Mouse (Mus musculus) neutrophil, adult 5-6 weeks (primary cell): ENCODE measurements at regions not wholly inside any gene's neighbourhood (a gene's known extent, or its start where the extent isn't known, plus 50 kb on each side); places are given as distances from the start of the nearest gene placed in this dataset.

Experiments
- ATAC-seq: fragments of 151-379, 151-347 bp; 2 replicates; pipeline ENCODE4 v1.8.0; 2017; ENCODE audit warnings: mild to moderate bottlenecking, moderate TSS enrichment; ENCODE audit not compliant: insufficient number of reproducible peaks, poor library complexity, low FRiP score, severe bottlenecking; ENCODE audit errors: extremely low read depth

DNA sequence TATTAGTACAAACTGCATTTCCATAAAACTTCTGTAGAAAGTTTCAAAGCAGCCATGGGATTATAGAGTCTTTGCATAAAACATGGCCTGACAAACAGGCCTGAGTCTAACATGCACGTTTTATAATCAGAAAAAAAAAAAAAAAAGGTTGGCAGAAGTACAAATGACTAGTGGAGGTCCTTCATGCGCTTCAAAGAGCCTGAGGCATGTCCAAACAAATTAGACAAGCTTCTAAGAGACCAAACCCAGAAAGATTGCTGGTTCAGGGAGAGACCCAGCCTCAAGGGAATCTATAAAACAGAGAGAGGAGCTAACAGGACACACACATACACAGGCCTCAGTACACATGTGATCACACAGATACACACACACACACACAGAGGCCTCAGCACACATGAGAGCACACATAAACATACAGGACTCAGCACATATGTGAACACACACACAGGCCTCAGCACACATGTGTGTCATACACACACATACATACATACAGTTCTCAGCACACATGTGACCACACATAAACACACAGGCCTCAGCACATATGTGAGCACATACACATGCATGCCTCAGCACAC lies 57.0 kb upstream of the Gnaq start:
- ATAC-seq = no peak

DNA sequence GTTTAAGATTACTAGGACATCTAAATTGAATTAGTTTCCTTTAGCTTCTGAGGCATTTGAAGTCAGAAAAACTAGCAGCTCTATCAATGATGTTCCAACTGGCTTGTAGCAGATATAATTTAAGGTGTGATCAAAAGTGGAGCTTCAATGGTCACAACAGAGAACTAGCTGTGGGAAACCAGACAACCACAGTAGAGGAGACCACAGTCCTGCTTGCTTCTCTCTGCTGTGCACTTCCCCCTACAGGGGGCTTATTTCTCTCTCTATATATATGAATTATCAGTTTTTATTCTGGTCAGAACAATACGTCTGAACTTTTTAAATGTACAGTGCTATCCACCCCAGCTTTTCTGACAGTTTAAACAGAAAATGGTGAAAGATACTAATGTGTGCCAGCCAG lies 57.6 kb upstream of the Gnaq start:
- no peak for ATAC-seq

DNA sequence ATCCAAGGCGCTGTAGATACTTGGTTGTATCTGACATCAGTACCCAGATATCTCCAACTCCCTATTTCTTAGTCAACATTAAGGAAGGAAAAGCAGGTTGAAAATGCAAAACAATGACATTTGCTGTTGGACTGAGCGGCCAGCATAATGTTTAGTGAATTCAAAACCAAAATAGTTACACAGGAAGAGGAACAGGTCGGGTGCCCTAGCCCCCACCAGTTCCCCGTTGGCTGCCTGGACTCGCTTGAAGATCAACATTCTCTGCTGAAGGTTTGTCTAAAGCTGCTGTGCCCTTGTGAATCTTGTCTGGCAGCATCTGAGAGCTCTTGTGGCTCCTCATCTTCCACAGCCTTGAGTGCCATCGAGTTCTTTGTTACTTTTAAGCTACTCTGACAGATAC lies 65.3 kb upstream of the Gnaq start:
- ATAC-seq = no peak

- no peak; the same call in 1 of the 2 replicates for ATAC-seq
Observed at GRCm38 (mm10) chr19:16064911-16065310, 67.7 kb upstream of the Gnaq start.

- peak; percentile 74 for ATAC-seq
Observed at GRCm38 (mm10) chr19:16063916-16064580, 68.6 kb upstream of the Gnaq start.

- no peak for ATAC-seq
Observed at GRCm38 (mm10) chr19:16063533-16063915, 69.1 kb upstream of the Gnaq start.

DNA sequence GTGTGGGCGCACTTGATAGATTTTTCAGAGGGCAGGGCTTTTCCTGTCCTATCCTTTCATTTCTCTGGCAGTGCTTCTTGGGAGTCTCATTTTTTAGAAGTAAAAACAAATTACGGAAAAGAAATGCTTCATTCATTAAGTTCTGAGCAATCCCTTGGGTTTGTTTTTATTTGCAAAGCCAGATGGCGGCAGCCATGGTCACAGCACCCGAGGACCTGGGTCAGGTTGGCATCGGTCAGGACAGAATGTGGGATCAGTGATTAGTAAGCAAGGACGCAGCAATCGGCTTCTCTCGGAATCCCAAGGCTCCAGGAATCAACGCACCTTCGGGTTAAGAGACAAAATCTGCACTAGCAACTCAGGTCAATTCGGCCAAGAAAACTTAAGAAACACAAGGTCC lies 70.8 kb upstream of the Gnaq start:
- no peak for ATAC-seq

GRCm38 (mm10) chr19:16059026-16059425 lies 73.6 kb upstream of the Gnaq start:
- ATAC-seq = no peak

DNA sequence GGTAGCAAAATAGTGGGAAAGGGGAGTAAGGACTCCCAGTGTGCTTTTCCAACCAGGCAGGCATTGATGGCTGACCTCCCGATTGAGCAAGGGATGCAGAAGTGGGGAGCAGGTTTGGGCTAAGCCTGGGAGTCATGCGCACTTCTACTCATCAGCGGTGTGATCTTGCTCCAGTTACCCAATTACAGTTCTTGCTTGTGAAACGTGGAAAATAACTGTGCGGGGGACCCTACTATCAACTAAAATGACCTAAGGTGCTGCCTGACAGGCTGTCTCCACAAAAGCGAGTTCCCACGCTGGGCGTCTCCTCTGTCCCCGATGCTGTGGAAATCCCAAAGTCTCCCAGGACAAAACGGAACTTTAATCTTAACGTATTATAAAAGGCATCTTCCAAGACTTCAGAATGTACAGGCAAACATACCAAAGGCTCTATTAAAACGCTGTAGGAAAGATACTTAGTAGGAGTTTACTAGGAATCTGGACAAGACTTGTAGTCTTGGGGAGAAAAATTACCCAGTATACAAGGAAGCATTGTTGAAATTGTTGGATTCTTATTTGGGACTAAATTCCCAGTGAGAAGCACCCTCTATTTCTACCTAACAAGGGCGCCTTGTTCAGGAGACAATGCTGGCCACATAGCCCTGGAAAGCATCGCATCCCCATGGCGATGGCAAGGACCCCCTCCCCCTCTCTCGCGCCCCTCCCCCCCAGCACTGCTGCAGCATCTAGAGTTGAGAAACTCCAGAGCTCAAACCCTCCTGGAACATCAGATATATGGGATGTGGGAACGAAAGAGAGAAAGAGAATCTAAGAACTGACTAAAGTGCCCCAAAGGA lies 65.6 kb upstream of the Cep78 start:
- ATAC-seq = no peak

GRCm38 (mm10) chr19:16049646-16050045 lies 64.9 kb upstream of the Cep78 start:
- no peak for ATAC-seq

- no peak for ATAC-seq
Observed at GRCm38 (mm10) chr19:16046977-16047376, 62.2 kb upstream of the Cep78 start.

DNA sequence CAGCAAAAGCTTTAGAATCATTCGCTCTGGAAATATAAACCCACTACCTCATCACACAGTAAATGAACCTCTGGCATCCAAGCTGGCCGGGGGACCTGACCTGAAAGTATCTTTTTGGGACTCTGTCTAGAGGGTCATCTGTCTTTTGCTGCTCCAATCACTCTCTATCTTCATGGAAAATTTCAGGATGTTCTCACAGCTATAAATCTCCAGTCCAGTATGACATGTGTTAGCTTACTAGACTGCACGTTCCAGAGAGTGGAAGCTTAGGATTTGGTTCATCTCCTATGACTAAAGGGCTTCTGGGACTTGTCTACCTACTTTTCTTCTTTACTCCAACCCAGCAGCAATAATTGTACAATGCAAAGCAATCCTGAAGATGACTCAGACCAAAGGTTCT lies 60.5 kb upstream of the Cep78 start:
- ATAC-seq = no peak

- no peak for ATAC-seq
Observed at GRCm38 (mm10) chr19:16044169-16044568, 59.4 kb upstream of the Cep78 start.

DNA sequence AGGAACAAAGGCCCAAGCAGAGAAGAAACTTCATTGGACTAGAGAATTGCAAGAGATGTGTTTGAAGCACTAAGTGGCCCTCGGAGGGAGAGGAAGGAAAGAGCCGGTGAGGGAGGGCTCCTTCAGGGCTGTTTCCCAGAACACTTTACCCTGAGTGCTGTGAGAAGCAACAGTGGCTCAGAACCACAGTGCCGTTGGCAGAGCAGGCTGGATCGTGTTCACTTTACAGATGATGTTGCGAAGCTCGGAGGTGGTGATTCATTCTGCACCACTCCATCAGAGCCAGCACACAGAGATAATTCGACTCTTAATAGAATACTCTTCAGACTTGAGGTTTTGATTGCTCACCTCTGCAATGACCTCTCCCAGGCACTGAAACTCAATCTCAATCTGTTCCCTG lies 58.2 kb upstream of the Cep78 start:
- ATAC-seq = no peak

- no peak for ATAC-seq
Observed at GRCm38 (mm10) chr19:16041891-16042290, 57.1 kb upstream of the Cep78 start.

GRCm38 (mm10) chr19:16037806-16038205 lies 53.0 kb upstream of the Cep78 start:
- no peak for ATAC-seq
